Mouse (Mus musculus): Measurements from ENCODE around the gene R3hdm2.
A peak's percentile ranks its signal among the peaks of the same experiment; 100 is the strongest.

Gene R3hdm2

GRCm38 (mm10) chr10:127353909-127354895 is 25.9 kb upstream of the R3hdm2 start, which contains the start of gene Inhbe:
Inhbe (minus strand) TSS chr10:127354411.
- DNase-seq = no peak

GRCm38 (mm10) chr10:127355336-127355735 is 24.8 kb upstream of the R3hdm2 start:
- DNase-seq = no peak

- no peak for DNase-seq
Observed at GRCm38 (mm10) chr10:127360714-127361113, 19.4 kb upstream of the R3hdm2 start.

DNA sequence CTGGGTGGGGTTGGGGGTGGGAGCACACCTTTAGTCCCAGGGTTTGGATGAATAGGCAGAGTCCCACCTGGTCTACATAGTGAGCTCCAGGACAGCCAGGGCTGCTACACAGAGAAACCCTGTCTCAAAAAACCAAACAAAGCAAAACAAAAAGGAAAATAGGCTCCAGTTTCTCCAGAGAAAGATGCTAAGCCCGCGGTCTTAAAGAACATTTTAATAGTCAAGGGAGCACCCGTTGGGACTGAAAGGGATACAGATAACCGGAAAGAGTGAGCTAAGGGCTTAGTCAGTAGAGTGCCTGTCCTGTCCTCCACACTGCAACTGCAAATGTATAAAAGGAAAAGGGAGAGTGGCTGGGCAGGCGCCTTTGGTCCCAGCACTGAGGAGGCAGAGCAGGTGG is 13.0 kb upstream of the R3hdm2 start:
- no peak for DNase-seq

DNA sequence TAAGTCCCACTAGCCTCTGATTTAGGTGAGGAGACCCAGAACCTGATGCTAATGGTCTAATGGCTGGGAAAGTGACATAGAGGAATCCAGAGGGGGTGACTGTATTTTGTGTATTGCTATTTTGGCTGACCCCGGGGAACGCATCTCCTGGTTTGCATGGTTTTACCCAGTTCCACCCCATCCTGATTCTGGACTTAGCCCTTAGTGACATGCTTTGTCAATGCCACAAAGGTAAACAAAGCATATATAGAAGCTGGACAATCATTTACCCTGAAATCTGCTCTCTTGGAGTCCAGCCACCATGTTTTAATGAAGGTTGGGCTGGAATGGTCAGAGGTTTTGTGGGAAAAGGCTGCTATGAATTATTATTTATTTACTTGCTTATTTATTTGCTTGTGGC is 11.9 kb upstream of the R3hdm2 start:
- DNase-seq = no peak

GRCm38 (mm10) chr10:127369834-127370820 is 10.0 kb upstream of the R3hdm2 start, which contains the start of gene Inhbc:
Inhbc (minus strand) TSS chr10:127370431.
- no peak for DNase-seq

- no peak for DNase-seq
Observed at GRCm38 (mm10) chr10:127371023-127371422, 9.1 kb upstream of the R3hdm2 start.

DNA sequence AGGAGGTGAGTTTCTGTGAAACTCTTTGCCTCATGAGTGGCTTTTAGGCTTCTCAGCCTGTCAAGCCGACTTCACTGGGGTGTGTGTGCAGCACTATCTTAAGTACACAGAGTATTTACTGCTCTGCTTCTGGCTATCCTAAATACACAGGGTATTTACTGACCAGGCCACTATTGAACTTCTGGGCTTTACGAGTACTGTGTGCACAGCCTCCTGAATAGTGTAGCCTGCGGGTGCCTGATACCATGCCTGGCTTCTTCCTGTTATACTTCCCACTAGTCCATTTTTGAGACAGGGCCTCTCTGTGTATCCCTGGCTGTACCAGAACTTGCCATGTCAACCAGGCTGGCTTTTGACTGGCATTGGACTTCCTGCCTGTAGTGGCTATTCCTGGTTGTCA is 2.4 kb upstream of the R3hdm2 start:
- DNase-seq = no peak

DNA sequence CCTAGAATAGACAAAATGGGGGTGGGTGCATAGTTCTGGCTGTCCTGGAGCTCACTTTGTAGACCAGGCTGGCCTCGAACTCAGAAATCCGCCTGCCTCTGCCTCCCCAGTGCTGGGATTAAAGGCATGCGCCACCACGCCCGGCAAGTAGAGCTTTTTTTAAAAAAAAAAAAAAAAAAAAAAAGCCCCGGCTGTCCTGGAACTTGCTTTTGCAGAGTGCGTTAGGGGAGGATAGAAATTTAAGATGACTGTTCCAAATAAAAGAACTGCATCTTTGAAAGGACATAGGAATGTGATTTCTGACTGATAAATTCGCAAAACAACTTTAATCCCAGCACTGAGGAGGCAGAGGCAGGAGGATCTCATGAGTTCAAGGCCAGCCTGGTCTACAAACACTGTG is 473 bp upstream of the R3hdm2 start:
- no peak for DNase-seq

DNA sequence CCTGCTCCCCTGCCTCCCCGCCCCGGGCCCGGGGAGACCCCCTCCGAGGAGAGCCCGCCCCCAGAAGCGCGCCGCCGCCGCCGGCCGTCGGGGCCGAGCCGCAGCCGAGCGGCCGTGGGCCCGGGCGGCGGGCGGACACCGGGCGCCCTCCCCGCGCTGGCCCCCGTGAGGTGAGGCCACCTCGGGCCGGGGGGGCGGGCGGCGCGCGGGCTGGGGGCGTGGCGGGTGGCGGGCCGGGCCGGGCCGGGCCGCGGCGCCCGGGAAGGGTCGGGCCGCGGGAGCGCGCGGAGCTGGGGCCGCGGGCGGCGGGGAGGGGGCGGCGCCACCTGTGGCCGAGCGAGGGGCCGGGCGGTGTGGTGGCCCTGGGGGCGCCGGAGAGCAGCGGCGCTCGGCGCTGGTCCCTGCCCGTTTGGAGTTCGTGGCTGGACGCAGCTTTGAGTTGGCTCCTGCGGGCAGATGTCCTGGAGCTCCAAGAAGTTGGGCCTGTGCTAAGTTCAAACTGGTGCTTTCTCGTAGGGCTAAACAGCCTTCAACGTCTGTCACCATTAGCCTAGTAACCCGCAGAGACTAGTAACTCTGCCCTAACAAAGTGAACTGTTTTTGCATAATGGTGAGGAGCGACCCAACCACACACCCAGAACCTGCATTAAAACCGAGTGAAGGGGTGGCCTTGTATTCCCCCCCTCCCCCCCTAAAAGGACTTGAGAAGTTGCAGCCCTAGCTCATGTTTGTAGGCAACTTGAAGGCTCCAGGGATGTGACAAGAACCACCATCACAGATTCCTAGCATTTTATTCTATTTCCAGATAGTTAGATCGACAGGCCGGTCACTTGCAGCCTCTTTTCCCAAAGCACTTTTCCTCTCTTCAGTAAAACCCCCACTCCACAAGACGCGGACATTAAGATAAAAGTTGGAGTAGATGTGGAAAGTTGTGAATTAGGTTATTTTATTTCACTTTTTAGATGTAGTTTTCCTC is 928 bp downstream of the R3hdm2 start:
- DNase-seq = peak; percentile 46 to 64

GRCm38 (mm10) chr10:127381743-127382134 is 1.6 kb downstream of the R3hdm2 start:
- no peak for DNase-seq

DNA sequence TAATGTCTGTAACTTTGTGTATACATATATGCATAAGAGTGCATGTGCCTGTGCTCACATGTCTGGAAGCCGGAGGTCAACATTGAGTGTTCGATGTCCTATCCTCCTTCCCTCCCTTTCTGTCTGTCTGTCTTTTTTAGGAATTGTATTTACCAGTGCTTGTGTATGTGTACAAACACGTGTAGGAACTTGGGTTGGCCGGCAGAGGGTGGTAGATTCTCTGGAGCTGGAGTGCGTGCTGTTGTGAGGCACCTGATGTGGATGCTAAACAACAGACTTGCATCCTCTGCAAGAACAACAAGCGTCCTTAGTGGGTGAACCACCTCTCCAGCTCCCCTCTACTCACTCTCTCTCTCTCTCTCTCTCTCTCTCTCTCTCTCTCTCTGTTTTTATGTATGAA is 11.6 kb downstream of the R3hdm2 start:
- DNase-seq = no peak

DNA sequence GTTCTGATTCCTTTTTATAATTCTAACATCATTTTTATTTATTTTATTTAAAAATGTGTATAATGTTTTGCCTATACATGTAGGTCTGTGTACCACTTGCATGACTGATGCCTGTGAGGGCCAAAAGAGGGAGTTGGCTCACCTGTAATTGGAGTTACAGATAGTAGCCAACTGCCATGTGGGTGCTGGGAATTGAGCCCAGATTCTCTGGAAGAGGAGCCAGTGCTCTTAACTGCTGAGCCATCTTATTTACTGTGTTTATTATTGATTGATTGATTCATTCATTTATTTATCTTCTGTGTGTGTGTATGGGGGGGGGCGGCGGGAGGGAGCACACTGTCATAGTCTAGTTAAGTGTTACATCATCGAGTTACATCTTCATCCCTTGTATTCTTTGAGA is 24.6 kb downstream of the R3hdm2 start:
- no peak for DNase-seq

- no peak for DNase-seq
Observed at GRCm38 (mm10) chr10:127407391-127407790, 27.3 kb downstream of the R3hdm2 start.

- no peak for DNase-seq
Observed at GRCm38 (mm10) chr10:127412101-127412500, 32.0 kb downstream of the R3hdm2 start.

DNA sequence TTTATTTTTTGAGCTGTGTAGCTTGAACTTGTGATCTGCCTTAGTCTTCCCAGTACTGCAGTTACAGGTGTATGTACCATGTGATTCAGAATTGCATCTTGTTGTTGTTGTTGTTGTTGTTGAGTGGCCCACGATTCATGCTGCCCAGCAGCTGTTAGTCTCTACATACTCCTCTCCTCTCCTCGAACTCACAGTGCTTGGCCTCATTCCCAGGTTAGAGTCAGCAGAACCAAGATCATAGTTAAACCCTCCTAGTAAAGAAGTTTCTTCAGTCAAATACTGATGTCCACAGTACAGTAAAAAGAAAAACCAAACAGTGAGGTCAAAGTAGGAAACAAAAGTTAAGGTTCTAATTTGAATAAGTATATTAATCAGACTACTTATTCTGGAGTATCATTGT is 32.6 kb downstream of the R3hdm2 start:
- DNase-seq = no peak

DNA sequence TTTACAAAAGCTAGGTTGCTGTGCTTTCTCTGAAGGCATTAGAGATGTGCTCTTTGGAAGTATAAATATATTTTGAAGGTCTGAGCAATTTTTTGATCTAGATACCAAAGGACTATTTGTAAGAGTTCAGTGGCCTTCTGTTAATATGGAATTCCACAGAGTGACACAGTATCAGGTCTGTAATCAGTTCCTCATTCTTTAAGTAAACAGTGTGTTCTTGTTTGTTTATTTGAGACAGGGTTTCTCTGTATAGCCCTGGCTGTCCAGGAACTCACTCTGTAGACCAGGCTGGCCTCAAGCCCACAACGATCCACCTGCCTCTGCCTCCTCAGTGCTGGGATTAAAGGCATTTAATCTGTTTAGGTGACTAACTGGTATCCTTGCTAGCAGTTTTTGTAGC is 33.5 kb downstream of the R3hdm2 start:
- no peak for DNase-seq

- DNase-seq = no peak
Observed at GRCm38 (mm10) chr10:127414141-127414540, 34.0 kb downstream of the R3hdm2 start.

- DNase-seq = no peak
Observed at GRCm38 (mm10) chr10:127420131-127420530, 40.0 kb downstream of the R3hdm2 start.

DNA sequence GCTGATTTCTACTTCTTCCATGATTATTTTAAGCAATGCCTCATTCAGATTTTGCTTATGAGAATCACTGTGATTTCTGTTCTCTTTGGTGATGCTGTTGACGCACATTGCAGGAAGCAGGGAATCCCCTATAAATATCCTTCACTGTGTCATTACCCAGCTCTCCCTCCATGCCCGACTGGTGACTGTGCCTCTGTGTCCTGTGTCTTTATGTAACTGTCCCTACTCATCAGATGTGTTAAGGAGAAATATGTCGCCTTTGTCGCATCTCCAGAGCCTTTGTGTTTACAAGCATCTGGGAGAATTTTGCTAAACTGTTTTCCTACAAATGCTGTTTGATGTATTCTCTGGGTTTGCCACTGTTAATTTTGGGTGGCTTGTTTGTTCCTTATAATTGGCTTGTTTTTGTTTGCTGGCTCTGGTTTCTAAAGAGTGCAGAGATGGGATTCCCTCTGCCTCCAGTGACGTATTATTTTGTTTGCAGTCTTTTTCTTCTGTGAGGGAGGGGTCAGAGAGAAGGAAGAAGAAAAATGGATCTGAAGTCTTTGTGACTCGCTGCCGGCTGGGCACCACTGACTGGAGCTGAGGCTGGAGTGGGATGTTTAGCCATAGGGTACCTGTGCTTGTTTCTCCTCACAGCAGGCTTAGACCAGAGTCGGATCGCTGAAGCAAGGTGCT is 40.7 kb downstream of the R3hdm2 start:
- DNase-seq = no peak

- peak; percentile 11 to 15 for DNase-seq
Observed at GRCm38 (mm10) chr10:127422047-127422446, 41.9 kb downstream of the R3hdm2 start.

All from spleen, adult 18-20 months (tissue).